Mouse (Mus musculus) ES-E14 (cell line): Measurements from ENCODE around the gene Gm49425.

Source experiments
- CHD2 ChIP-seq: IDR thresholded peaks from 2 replicates; pipeline ENCODE4 v1.6.1; 2014; ENCODE audit warnings: mild to moderate bottlenecking, low read depth, low read length, inconsistent platforms
- HCFC1 ChIP-seq: IDR thresholded peaks from 2 replicates; pipeline ENCODE4 v1.6.1; 2012; ENCODE audit warnings: low read length, inconsistent platforms, borderline replicate concordance; ENCODE audit not compliant: insufficient read depth
- MAFK ChIP-seq: IDR thresholded peaks from 2 replicates; pipeline ENCODE4 v1.6.1; 2014; ENCODE audit warnings: mild to moderate bottlenecking, low read depth, low read length, inconsistent platforms; ENCODE audit not compliant: insufficient read depth
- ZNF384 ChIP-seq: IDR thresholded peaks from 2 replicates; pipeline ENCODE4 v1.6.1; 2012; ENCODE audit warnings: low read depth, low read length, inconsistent platforms

DNA sequence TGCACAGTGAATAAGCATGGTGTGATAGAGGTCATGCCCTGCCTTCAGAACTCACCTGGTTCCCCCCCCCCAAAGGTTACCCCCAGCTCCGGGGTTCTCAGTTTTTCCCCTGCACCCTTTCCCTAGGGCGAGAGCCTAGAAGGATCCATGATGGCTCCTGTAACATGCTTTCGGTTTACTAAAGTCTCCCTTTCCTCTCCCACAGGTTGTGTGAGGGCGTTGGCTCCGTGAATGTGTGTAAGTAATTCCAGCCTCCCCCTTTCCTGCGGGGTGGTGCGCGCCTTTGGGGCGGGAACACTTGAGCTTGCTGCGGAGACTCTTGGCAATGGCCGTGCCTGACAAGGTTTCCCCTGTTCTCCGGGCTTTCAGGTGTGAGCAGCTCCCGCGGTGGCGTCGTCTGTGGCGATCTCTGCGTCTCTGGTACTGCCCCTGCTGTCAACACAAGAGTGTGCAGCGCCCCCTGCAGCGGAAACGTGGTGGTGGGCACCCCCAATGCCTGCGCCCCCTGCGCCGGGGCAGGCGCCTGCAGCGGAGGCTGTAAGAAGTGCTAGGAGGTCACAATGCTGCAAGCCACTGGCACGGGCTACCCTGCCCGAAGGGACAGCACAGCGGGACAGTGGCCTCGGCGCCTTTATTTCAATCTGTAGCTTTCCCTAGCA is 37.9 kb downstream of the Gm49425 start:
- TF ChIP-seq MAFK (no peak), CHD2 (no peak), ZNF384 (no peak), HCFC1 (no peak)
